Mouse (Mus musculus): ENCODE data around the gene A530032D15Rik.
"Not testable (repeated sequence)": the region's sequence is repeated elsewhere in the genome, so short reads cannot be mapped to it uniquely, and the experiment has no call there.

DNA sequence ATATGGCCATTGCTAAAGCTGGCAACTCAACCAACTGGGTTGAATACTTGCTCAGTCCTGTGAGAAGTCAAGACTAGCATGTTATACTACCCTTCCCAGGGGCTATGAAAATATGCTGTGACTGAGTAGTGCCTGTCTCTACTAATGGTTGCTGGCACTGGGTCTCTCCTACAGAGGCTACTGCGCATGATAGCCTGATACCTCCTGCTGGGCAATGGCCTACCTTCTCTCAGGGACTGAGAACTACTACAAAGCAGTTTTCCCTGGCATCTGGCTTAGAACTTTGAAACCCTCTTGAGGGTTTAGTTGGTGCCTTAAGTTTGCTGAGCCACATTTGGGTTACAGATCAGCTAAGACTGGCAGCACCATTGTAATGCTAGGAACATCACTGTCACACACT lies 23.4 kb downstream of the A530032D15Rik start:
- not testable (repeated sequence) for TF ChIP-seq CTCF (IDR thresholded peaks at IDR 0.05; ENCODE audit: low read depth, low read length); POLR2A (IDR thresholded peaks at IDR 0.05; ENCODE audit: extremely low read depth, insufficient read depth, low read length)

All from liver, adult 2 months (tissue).